Mouse (Mus musculus) T-cell, adult 2 months (primary cell): ENCODE data around the gene Tmem213.

Experiments used
- DNase-seq: peaks from one replicate; pipeline ENCODE4 v3.0.0; 2022; ENCODE audit warnings: low spot score

Tmem213 gene

DNA sequence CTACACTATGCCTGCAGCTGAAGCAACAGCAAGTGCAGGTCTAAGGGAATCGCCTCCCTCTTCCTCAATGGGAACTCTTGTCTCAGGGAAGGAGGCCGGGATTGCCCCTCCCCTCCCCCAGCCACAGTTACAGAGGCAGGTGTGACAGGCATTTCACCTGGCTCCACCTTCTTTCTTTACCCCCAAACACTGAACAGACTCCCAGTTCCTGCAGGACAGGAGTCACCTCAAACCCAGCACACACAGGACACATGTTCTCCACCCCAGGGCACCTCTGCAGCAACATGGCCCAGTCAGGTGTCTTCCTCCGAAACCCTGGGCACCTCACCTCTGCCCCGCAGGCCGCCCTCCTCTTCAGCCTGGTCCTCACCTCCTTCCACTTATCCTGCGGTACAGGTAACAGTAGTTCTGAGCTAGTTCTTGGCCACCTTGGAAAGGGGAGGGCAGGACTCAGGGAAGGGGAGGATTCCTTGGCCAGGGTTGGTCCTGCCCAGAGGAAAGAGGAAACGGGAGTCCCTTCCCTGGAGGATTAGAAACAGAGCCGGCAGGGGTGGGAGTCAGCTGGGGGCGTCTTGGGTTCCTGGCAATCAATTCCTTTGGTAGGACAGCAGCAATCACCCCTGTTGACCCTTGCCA lies at the start of gene Tmem213:
Gene Tmem213 (plus strand): TSS at position 96 of the 636 bp plus-strand sequence.
- DNase-seq: no peak

DNA sequence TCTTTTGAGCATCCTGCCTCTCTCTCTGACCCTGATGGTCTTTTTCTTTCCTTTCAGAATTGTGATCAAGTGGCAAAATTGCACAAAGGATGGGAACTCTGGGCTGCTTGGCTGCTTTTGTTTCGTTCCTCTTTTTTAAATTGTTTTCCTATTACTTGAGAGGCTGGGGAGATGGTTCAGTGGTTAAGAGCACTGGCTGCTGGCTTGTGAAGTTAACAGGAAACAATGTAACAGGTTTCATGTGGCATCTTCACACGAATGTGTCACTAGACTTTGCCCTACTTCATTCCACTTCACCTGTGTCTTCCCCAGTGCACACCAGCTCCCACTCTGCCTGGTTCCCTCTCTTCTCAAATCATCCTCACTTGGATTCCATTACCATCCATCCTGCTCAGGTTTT lies 44.4 kb upstream of the Tmem213 start:
- DNase-seq: no peak

DNA sequence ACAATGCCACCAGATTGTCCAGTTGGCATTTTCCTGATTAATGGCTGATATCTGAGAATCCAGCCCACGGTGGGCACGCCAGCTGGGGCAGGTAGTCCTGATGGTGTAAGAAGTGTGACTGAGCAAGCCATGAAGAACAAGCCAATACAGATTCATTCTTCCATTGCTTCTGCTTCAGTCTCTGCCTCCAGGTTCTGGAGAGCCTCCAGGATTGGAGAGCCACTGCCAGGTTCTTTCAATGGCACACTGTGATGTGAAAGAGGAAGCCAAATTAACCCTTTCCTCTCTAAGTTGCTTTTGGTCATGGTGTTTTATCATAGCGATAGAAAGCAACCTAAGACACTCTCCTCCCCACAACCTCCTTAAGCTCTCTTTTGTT lies 43.9 kb upstream of the Tmem213 start:
- no peak for DNase-seq

DNA sequence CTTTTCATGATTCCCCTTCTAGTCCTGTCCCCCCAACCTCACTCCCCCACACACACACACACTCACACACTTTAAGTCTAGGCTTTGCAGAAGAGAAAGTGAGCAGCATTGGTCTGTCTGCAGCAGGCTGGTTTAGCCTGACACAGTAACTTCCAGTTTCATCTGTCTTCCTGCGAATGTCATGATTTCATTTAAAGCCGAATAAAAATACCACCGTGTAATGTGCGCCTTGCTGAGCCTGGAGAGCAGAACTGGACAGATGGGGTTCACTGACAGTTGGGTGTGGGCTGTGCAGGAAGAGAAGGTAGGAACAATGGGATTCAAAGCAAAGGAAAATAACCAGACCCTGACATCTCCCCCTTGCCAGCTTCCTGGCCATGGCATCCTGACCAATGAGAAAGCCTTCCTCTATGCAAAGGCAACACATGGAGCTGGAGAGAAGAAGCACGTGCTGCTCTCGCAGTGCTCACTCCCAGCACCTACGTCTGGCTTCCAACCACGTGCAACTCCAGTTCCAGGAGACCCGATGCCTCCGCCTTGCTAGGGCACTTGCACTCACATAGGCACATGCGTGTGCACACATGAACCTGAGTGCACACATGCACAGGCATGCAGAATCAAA lies 43.4 kb upstream of the Tmem213 start:
- no peak for DNase-seq

DNA sequence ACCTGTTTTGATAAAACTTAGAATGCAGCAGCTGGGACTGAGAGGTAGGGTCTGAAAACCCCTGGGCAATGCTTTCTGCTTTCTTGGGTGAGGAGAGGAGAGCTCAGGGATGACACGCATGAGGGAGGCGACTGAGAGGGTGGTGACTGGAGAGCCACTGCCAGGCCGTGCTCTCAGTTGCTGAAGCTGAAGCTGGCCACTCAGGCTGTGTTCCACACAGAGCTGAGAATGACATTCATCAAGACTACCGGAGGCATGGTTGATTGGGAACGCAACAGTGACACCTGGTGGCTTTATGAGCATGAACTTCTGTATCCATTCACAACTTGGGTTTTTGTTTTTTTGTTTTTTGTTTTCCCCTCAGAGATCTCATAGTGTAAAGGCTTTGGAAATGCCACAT lies 42.8 kb upstream of the Tmem213 start:
- DNase-seq: peak; percentile 43

DNA sequence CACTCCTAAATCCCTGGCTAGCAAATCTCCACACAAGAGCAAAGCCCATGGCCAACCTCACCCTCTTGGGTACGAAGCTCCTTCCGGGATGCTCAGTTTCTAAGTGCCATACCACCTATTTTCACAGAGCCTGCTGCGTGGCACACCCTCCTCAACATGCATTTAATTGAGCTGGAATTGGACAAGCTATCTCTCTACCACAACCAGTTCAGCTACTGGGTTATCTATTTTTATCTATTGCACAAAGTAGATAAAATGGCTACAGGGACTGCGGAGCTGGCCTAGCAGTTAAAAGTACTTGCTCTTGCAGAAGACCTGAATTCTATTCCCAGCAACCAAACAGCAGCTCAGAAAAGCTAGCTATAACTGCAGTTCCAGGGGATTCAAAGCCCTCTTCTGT lies 37.8 kb upstream of the Tmem213 start:
- no peak for DNase-seq

DNA sequence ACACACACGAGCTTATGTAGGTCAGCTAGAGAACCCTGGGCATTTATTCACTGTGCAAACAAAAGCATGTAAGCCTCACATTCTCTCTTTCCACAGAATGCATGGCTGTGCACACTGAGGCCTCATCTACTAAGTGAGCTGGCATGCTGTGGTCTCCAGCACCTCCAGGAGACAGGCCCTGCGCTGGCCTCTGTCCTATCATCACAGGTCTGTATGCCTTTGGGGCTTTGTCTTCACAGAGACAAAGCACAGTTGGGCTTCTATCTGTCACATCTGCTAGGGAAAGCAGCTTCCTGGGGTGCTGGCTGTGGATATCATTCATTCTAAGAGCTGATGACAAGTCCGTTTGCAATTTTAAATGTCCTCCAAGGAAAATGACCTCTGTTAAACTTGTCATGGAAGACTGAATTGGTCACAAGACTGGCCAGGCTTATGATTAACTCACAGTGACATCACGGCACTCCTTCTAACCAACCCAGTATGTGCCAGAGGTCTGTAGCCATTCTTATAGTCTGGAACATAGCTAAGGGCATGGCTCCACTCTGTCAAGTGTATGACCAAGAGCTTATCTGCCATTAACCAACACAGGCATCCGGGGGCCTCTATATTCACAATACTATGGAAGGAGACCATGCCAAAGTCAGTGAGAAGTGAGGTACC lies 36.8 kb upstream of the Tmem213 start:
- no peak for DNase-seq

DNA sequence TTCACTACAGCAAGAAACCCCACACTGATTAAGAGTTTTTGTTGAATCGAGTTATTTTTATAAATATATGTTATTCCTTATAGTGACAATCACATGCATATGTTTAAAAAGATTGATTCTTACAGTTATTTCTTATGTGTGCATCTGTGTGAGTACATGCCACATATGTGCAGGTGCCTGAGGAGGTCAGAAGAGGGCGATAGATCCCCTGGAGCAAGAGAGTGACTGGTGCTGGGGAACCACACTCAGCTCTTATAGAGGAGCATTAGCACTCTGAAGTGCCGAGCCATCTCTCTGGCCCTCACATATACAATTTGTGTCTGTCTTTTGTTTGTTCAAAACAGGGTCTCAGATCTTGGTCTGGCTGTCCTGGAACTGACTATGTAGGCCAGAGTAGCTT lies 35.5 kb upstream of the Tmem213 start:
- DNase-seq: no peak

DNA sequence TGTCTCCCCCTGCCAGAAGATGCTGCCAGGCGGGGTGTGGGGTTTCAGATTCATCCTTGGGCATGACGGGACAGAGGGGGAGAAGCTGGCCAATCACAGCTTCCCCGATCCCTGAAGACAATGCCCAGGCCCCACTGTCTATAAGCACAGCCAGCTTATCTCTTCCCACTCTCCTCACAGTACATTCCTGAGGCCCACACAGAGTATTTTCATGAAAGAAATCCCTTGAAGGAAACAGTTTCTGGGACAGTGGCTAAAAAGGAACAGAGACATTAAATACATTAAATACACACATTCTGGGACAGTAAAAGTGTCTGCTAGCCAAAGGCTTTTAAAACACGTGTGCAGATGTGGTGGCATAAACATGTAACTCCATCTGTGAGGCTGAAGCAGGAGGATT lies 28.7 kb upstream of the Tmem213 start:
- DNase-seq: no peak

DNA sequence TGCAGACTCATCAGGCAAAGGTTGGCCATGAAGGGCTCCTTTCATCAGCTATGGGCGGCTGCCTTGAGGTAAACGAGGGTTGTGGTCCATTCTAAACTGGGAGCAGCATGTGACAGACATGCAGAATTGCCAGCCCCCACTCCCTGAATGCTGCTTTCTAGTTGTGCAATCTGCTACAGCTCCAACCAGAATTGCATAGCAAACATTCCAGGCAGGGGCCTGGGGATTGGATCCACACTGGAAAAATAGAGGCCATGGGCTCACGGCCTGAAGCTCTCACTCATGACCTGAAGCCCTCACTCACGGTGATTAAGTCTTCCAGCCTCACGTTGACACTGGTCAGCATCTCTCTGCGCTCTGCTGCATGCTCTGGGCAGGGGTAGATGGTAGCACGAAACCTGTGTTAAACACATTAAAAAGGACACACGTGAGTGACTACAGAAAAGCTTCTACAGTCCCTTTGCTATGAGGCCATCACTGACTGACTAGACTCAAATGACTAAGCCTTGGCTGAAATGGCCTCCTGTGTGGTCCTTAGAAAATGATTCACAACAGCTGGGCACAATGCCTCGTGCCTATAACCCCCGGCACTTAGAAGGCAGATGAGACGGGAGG lies 27.2 kb upstream of the Tmem213 start:
- DNase-seq: no peak

DNA sequence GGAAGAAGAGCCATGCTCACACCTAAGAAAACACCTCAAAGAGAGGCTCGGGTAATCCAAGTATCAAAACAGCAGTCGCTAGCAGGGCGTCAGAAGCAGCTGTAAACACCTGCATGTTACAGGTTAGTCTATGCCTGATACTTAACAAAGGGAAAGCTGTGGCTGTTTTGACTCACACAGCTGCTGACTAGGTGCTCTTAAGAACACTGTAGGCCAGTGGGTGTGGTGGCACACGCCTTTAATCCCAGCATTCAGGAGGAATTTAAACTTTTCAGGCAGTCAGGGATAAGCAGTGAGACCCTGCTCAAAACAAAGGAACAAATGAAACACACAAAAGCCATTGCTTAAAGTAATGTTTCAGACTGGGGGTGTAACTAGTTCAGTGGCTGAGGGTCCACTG lies 25.9 kb upstream of the Tmem213 start:
- no peak for DNase-seq

DNA sequence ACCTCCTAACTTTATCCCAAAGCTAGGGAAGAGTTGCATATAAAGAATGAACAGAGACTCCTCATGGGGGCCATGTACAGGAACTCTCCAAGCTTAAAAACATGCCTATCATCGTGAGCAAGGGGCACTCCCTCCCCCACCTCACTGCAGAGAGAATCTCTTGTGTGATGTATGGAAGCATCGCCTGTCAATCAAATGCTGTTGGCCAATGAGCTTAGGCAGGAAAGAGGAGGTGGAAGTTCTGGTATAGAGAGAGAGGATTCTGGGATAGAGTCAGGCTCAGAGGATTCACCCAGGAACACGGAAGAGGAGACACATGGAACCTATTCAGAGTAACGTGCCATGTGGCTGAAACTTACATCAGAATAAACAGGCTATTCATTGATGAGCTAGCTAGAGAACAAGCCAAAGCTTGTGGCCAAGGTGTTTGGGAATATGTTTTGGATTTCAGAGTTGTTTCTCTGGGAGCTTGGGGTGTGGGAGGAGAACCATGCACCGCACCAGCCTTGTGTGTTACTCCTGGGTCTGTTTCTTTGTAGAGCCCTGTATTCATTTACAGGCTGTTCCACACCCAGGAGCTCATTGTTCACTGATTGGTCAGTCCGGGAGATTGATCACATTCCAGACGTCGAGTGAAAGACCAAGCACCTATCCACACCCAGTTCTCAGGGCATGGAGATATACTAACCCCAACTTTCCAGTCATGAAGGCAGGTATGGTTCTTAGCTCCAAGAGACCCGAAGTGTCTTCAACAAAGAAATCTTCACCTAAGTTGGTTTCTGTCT lies 21.6 kb upstream of the Tmem213 start:
- DNase-seq: no peak

DNA sequence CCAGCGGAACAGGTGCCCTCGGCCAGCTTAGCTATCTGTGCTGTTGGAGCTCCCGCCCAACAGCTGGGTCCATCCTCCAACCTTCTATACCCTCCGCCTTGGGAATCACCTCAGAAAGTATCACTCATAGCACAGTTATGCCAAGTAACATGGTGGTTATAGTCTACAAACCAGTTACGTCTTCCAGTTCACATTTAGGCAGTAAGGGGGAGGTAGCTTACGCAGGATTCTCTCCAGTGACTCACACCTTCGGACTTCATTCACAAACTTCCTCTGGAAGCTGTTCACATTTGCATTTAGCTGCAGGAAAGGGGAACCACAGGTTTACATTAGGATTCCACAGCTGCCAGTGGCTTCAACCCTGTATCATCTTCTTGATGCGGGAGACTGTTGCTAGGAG lies 16.5 kb upstream of the Tmem213 start:
- DNase-seq: no peak

DNA sequence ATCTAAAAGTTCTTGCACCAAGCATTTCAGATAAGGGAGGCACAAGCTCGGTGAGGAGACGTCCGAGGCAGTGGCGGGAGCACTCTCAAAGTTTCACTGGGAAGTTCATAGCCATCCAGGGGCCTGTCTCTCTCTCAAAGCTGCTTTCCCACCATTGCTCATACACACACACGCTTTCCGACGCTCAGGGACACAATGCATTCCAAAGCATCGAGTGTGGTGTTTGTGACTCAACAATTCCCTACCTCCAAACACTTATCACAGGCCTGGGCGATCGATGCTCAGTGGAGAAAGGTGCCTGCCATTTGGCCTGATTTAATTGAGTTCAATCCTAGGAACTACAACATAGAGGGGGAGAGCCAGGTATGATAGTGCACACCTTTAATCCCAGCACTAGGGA lies 14.4 kb upstream of the Tmem213 start:
- DNase-seq: no peak

DNA sequence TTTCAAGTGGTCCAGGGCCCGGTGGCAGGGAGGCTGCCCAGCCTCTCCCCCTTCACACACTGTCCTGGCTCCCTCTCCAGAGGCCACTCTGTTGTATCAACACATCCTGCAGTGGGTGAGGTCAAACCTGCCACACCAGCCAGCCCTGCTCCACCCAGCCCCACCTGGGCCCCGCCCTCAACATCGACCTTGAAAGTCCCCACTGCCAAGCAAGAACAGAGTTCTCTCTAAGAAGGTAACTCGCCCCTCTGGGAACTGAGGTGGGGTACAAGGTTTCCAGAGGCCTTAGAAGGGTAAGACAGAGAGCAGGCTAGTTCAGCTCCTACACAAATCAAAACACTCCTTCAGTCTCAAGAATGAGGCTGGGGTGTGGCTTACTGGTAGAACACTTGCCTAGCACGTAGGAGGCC lies 12.1 kb upstream of the Tmem213 start:
- DNase-seq: no peak

DNA sequence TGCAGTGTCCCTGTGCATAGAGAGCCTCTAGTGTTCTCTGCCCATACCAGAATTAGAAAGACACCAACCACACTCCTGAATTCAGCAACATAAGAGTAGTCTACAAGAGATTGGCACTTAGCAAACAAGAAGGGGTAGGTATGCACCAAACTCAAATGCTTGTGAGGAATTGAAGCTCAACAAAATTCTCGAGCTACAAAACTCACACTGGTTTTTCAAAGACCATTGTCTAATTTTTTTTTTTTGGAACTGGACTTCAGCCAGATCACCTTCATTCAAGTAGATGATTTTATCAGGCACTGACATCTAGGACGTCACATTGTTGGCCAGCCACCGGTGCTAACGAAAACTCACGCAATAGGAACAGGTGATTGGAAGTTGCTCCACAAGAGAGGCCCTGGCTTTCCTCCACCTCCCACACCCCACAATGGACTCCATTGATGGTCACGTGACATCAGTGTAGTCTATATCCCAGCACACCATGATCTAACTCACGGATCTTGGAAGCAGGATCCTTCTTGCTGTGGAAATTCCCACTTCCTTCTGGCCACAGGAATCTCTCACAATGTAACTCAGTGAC lies 6.7 kb upstream of the Tmem213 start:
- DNase-seq: no peak

DNA sequence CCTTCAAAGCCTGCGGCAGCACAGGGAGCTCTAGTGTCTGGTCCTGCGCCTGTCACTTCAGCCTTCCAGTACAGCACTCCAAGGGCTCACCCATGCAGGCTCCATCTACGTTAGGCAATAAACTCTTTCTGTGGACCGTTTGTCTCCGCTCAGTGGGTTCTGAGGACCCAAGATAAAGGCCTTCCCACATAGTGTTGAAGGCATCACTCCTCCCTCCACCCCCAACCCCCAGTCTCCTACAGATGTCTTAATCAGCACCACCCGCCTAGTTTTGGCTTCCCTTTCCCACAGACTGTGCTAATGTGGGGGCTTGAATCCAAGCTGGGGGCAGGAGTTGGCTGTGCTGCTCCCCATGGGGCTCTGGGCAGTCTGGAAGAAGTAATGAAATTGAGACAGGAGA lies 5.3 kb upstream of the Tmem213 start:
- DNase-seq: no peak

DNA sequence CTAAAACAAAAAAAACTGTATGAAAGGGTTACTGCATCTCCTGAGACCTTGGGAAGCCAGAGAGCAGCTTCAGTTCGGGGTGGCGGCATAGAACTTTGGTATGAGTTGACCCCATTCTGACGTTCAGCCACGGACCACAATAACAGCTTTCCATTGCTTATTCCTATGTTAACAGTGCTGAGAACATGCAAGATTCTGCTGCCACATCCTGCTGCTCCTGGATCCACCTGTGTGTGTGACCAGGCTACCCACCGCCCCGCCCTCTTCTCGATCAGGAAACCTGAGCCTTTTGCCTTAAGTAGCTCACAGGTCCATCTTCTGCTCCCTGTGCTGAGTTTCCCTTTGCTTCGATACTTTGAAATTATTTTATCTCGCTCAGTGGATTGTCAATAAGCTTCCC lies 3.1 kb upstream of the Tmem213 start:
- DNase-seq: no peak

DNA sequence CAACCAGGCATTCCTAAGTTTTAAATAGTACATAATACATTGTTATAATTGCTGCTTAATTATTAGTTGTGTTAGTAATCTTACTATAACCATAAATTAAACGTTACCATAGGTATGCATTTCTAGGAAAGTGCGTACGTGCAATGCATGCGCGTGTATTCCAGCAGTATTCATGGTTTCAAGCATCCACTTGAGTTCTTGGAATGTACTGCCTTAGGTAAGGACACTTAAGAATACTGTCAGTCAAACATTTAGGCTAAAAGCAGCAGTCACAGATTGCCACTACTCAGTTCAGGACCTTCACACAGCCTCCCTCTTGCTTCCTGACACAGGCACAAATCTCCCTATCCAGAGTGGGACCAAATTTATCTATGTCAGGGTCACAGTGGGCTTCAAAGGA lies 606 bp upstream of the Tmem213 start:
- no peak for DNase-seq

DNA sequence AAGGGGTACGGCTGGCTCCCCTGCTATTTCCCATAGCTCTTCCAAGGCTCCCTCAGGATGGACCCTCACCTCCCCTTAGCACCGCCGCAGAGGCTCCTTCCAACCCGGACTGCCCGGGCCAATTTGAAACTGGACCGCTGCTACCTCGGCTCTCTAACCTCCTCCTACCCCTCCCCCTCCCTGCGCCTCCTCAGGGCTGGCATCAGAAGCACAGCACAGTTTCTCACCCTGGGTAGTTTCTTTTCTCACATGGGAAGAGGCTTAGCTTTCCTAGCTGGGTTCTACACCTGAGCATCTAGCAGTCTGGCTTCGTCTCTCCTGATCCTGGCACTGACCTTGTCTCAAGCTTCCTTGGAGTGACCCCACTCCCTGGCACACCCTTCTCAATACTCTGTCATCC lies 816 bp downstream of the Tmem213 start:
- DNase-seq: no peak

DNA sequence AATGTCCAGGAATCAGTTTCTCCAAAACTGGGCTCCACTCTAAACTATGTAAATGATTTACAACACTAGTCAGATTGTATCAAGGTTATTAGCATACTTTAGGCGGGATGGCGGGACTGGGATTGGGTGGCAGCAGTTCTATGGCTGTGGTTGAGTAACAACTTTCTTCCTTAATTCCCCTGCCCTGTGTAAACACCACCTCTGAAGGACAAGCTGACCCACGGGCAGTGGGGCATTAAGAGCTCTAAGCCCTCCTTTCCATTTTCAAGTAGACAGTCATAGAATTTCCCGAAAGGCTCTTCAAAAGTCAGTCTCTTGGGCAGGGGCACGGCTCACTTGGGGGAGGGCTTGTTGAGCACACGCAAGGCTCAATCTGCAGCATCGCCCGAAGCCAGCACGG lies 1.8 kb downstream of the Tmem213 start:
- no peak for DNase-seq

DNA sequence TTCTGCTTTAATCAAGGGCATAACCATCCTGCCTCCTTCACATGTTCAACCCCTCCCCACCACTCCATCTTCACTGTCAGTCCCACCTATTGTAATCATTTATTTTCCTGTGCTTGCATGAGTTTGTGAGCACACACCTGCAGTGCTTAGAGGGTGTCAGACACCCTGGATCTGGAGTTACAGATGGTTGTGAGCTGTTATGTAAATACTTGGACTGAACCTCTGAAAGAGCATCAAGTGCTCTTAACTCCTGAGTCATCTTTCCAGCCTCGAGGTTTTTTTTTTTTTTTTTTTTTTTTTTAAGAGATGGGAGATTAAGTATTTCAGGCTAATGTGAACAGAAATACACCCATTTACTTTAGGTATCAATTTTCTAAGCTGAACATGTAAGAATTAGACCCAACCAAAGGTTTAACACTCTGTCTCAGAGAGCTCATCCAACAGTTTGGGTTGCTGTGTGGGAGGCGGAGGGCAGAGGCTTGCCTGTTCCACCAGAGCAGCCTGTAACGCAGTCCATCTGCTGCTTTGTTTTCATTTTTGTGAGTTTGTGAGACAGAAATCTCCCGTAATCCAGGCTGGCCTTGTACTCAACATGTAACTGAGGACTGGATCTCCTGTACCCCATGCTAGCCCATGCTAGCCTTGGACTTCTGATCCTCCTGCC lies 7.2 kb downstream of the Tmem213 start:
- DNase-seq: no peak
